Mouse (Mus musculus) E14TG2a.4 (cell line): ENCODE data around the gene Tgm3.

Source experiments
- CTCF ChIP-seq: conservative IDR thresholded peaks from 2 replicates; pipeline ENCODE4 v1.5.1; 2014; ENCODE audit warnings: low read length
- NANOG ChIP-seq: IDR thresholded peaks from 2 replicates; pipeline ENCODE4 v1.6.1; 2014; ENCODE audit warnings: borderline replicate concordance, low read length, mixed read lengths
- POU5F1 ChIP-seq: IDR thresholded peaks from 2 replicates; pipeline ENCODE4 v1.6.1; 2014; ENCODE audit warnings: low read length, borderline replicate concordance

GRCm38 (mm10) chr2:129987527-129988045, 24.6 kb upstream of the Tgm3 start:
- no peak for TF ChIP-seq CTCF
- TF ChIP-seq NANOG: no peak
- no peak for TF ChIP-seq POU5F1
